Comparison of ENCODE assay signal across 10 mouse cellular contexts in genomic region chr5:4484780-4485179, GRCm38 (mm10).
DNase-seq lines count a peak whose midpoint lies in the region; ATAC-seq lines count a peak whose summit lies in the region.
"Had no signal": no experiment of that assay in that cellular context is flagged by ENCODE, and none has a peak within 500 bp of the region (broad histone marks: within the 10 kb centered on the region; RNA-seq: fewer than 3 reads in every experiment).

No protein-coding gene starts in this region.

- no peaks in the 10 kb centered on the region for H3K27me3 ChIP-seq in heart, embryonic 12.5 days (replicated peaks)
- no peaks in the 10 kb centered on the region for H3K27me3 ChIP-seq in embryonic facial prominence, embryonic 10.5 days (replicated peaks; ENCODE audit: low read depth, poor library complexity, severe bottlenecking)
- H3K27me3 ChIP-seq in hindbrain, embryonic 12.5 days = no peaks in the 10 kb centered on the region
- H3K27me3 ChIP-seq in midbrain, embryonic 15.5 days (replicated peaks) = no peaks in the 10 kb centered on the region

- H3K4me3 ChIP-seq in heart, embryonic 12.5 days = no peak overlapping the region
- H3K4me3 ChIP-seq in embryonic facial prominence, embryonic 10.5 days = no peak overlapping the region
- no peak overlapping the region for H3K4me3 ChIP-seq in hindbrain, embryonic 12.5 days
- no peak overlapping the region for H3K4me3 ChIP-seq in midbrain, embryonic 15.5 days

- no peak for DNase-seq in heart, adult 8-10 months (ENCODE audit: low spot score)
- DNase-seq in embryonic facial prominence, embryonic 10.5 days (ENCODE audit: low spot score) = peak; percentile 52
- DNase-seq in gastrocnemius, adult 18-20 months (ENCODE audit: low spot score) = no peak
- no peak for DNase-seq in thymus, adult 18-20 months
- no peak for DNase-seq in urinary bladder, postnatal 14 days (ENCODE audit: low spot score)
- DNase-seq: gastrocnemius, postnatal 25 days; kidney, adult 2 months had no signal

- 35% methylated on average over 6 of the region's 6 CpGs for WGBS in heart, embryonic 12.5 days
- 30% methylated on average over 6 of the region's 6 CpGs for WGBS in embryonic facial prominence, embryonic 10.5 days
- WGBS in hindbrain, embryonic 12.5 days = 8% methylated on average over 6 of the region's 6 CpGs
- 8% methylated on average over 6 of the region's 6 CpGs for WGBS in midbrain, embryonic 15.5 days

- no peaks in the 10 kb centered on the region; the same call in 1 of the 2 replicates for H3K9me3 ChIP-seq in heart, embryonic 12.5 days (replicated peaks)
- no peaks in the 10 kb centered on the region; the same call in 1 of the 2 replicates for H3K9me3 ChIP-seq in embryonic facial prominence, embryonic 10.5 days
- H3K9me3 ChIP-seq in hindbrain, embryonic 12.5 days (replicated peaks) = no peaks in the 10 kb centered on the region
- H3K9me3 ChIP-seq in midbrain, embryonic 15.5 days = no peaks in the 10 kb centered on the region

- H3K4me2 ChIP-seq in heart, embryonic 12.5 days = peak overlapping the region; percentile 20; the same call in 1 of the 2 replicates
- H3K4me2 ChIP-seq in hindbrain, embryonic 12.5 days (replicated peaks) = peak overlapping the region; percentile 14; the same call in 1 of the 2 replicates
- no peak overlapping the region for H3K4me2 ChIP-seq in midbrain, embryonic 15.5 days

- no peak overlapping the region for H3K27ac ChIP-seq in heart, embryonic 12.5 days (ENCODE audit: poor library complexity, severe bottlenecking)
- peak overlapping the region; percentile 82 for H3K27ac ChIP-seq in embryonic facial prominence, embryonic 10.5 days (replicated peaks)
- peak overlapping the region; percentile 66 for H3K27ac ChIP-seq in hindbrain, embryonic 12.5 days
- peak overlapping the region; percentile 73 for H3K27ac ChIP-seq in midbrain, embryonic 15.5 days

- no peak overlapping the region for H3K9ac ChIP-seq in heart, embryonic 12.5 days
- H3K9ac ChIP-seq in hindbrain, embryonic 12.5 days = no peak overlapping the region
- H3K9ac ChIP-seq in midbrain, embryonic 15.5 days = no peak overlapping the region

- no peak for ATAC-seq in heart, embryonic 12.5 days (ENCODE audit: insufficient number of reproducible peaks, low FRiP score)
- peak; percentile 66 for ATAC-seq in hindbrain, embryonic 12.5 days (ENCODE audit: low FRiP score)
- ATAC-seq in midbrain, embryonic 15.5 days (replicated peaks) = peak; percentile 58

- peaks cover 7% of the 10 kb centered on the region for H3K4me1 ChIP-seq in heart, embryonic 12.5 days (replicated peaks)
- H3K4me1 ChIP-seq in embryonic facial prominence, embryonic 10.5 days = peaks cover 48% of the 10 kb centered on the region
- peaks cover 26% of the 10 kb centered on the region for H3K4me1 ChIP-seq in hindbrain, embryonic 12.5 days
- H3K4me1 ChIP-seq in midbrain, embryonic 15.5 days = peaks cover 24% of the 10 kb centered on the region

- H3K36me3 ChIP-seq in heart, embryonic 12.5 days = no peaks in the 10 kb centered on the region
- no peaks in the 10 kb centered on the region for H3K36me3 ChIP-seq in embryonic facial prominence, embryonic 10.5 days (replicated peaks)
- no peaks in the 10 kb centered on the region for H3K36me3 ChIP-seq in hindbrain, embryonic 12.5 days
- H3K36me3 ChIP-seq in midbrain, embryonic 15.5 days (replicated peaks) = no peaks in the 10 kb centered on the region
